Comparison of ENCODE assay signal across 9 mouse cellular contexts in genomic region chr1:59316386-59317051, GRCm38 (mm10). TPM values are rescaled to one million over a fixed set of nuclear protein-coding genes. Genes with fewer than 3 reads are reported as not detected.
DNase-seq lines count a peak whose midpoint lies in the region; ATAC-seq and TF ChIP-seq lines count a peak whose summit lies in the region.
"Had no signal": no experiment of that assay in that cellular context is flagged by ENCODE, and none has a peak within 500 bp of the region (broad histone marks: within the 10 kb centered on the region; RNA-seq: fewer than 3 reads in every experiment).

No protein-coding gene starts in this region.

- in situ Hi-C loops in Patski (cut with MboI; ENCODE audit: low pct_unique_long_range_greater_than_20kb) = loop anchor here (5.0 kb wide), 3 partner anchors 126 to 306 kb away; no protein-coding TSS in a partner anchor

- peak overlapping the region; percentile 34; the same call in 1 of the 2 replicates for H3K27ac ChIP-seq in kidney, embryonic 15.5 days
- H3K27ac ChIP-seq in embryonic facial prominence, embryonic 15.5 days (replicated peaks) = 0 out of 2 replicates have a peak overlapping the region, but pooled peaks have one; percentile 5

- no peak for ATAC-seq in kidney, embryonic 15.5 days (replicated peaks; ENCODE audit: low FRiP score)
- peak; percentile 54 for ATAC-seq in Patski
- ATAC-seq in embryonic facial prominence, embryonic 15.5 days (ENCODE audit: insufficient number of reproducible peaks, low FRiP score, low TSS enrichment, low read depth) = no peak

- CTCF ChIA-PET in Patski (lab: Charles Lee) = interaction anchor here (0.8 to 2.2 kb wide), 13 partner anchors 11 to 306 kb away, joined by 3 to 9 read pairs (median 4); no protein-coding TSS in a partner anchor

- H3K4me3 ChIP-seq in kidney, embryonic 15.5 days (replicated peaks) = no peak overlapping the region
- 0 out of 2 replicates have a peak overlapping the region, but pooled peaks have one; percentile 7 for H3K4me3 ChIP-seq in embryonic facial prominence, embryonic 15.5 days (replicated peaks)
- peak overlapping the region; percentile 47 for H3K4me3 ChIP-seq in megakaryocyte, embryonic 14.5 days (replicated peaks)
- H3K4me3 ChIP-seq: erythroblast, embryonic 14.5 days had no signal

- DNase-seq in kidney, adult 11 months = no peak
- DNase-seq in Patski (ENCODE audit: low read depth, low spot score) = no peak
- peak; percentile 74 for DNase-seq in induced T-regulatory cell, adult 2 months (ENCODE audit: low read depth)
- DNase-seq in telencephalon, adult 2 months (ENCODE audit: low read depth, low spot score) = peak; percentile 62
- no peak for DNase-seq in frontal cortex, postnatal 25 days (ENCODE audit: low spot score in 2 of 2)

- no peaks in the 10 kb centered on the region for H3K36me3 ChIP-seq in kidney, embryonic 15.5 days
- H3K36me3 ChIP-seq in embryonic facial prominence, embryonic 15.5 days = no peaks in the 10 kb centered on the region
- H3K36me3 ChIP-seq in megakaryocyte, embryonic 14.5 days (replicated peaks; ENCODE audit: low read length) = no peaks in the 10 kb centered on the region

- H3K4me2 ChIP-seq in kidney, embryonic 15.5 days = peak overlapping the region; percentile 40
- peak overlapping the region; percentile 34 for H3K4me2 ChIP-seq in embryonic facial prominence, embryonic 15.5 days (replicated peaks)

- no peaks in the 10 kb centered on the region for H3K27me3 ChIP-seq in kidney, embryonic 15.5 days
- no peaks in the 10 kb centered on the region for H3K27me3 ChIP-seq in Patski
- no peaks in the 10 kb centered on the region for H3K27me3 ChIP-seq in embryonic facial prominence, embryonic 15.5 days
- peaks cover 20% of the 10 kb centered on the region for H3K27me3 ChIP-seq in megakaryocyte, embryonic 14.5 days (replicated peaks)

- H3K4me1 ChIP-seq in kidney, embryonic 15.5 days = peaks cover 42% of the 10 kb centered on the region
- peaks cover 23% of the 10 kb centered on the region for H3K4me1 ChIP-seq in embryonic facial prominence, embryonic 15.5 days
- peaks cover 11% of the 10 kb centered on the region for H3K4me1 ChIP-seq in megakaryocyte, embryonic 14.5 days

- 20% methylated on average over 6 of the region's 6 CpGs for WGBS in kidney, embryonic 15.5 days
- 8% methylated on average over 6 of the region's 6 CpGs for WGBS in embryonic facial prominence, embryonic 15.5 days

- POLR2A ChIA-PET in Patski (lab: Charles Lee) = interaction anchor here (0.6 to 0.8 kb wide), 4 partner anchors 153 to 266 kb away, joined by 3 to 5 read pairs (median 3); no protein-coding TSS in a partner anchor

- peak; percentile 76 for TF ChIP-seq CTCF in Patski (IDR thresholded peaks at IDR 0.05)

- H3K9ac ChIP-seq in kidney, embryonic 15.5 days = no peak overlapping the region
- no peak overlapping the region for H3K9ac ChIP-seq in embryonic facial prominence, embryonic 15.5 days

- no peaks in the 10 kb centered on the region for H3K9me3 ChIP-seq in kidney, embryonic 15.5 days (replicated peaks)
- H3K9me3 ChIP-seq in embryonic facial prominence, embryonic 15.5 days (replicated peaks) = no peaks in the 10 kb centered on the region
- no peaks in the 10 kb centered on the region for H3K9me3 ChIP-seq in megakaryocyte, embryonic 14.5 days

RNA-seq across cellular contexts. Expression of gene Cdk15, which starts 59.8 kb away (rescaled TPM):
- 0.64 and 0.74 TPM in 2 replicates for polyA plus RNA-seq in kidney, embryonic 15.5 days (2015; fragmentation: Nextera tagmentation; extraction: Ambion mirVana)
- polyA plus RNA-seq in Patski (2021) = 7.3 TPM
- 0.80 and 1.8 TPM in 2 replicates for polyA plus RNA-seq in embryonic facial prominence, embryonic 15.5 days (2015; fragmentation: Nextera tagmentation; extraction: Ambion mirVana)
- not detected in 2 replicates for polyA plus RNA-seq in megakaryocyte, embryonic 14.5 days (2012; ENCODE audit: insufficient read depth, low replicate concordance)
- polyA plus RNA-seq: erythroblast, embryonic 14.5 days had no signal

Comparison
In these comparisons a context has a peak if more than half of its experiments do, and no peak if none do; other contexts are left out.
1. DNase-seq: peak in induced T-regulatory cell, adult 2 months (single experiment) and telencephalon, adult 2 months (single experiment); none in kidney, adult 11 months (single experiment), Patski (single experiment) and frontal cortex, postnatal 25 days (0 of 2).